Mouse (Mus musculus) embryonic facial prominence, embryonic 12.5 days (tissue): ENCODE data around the gene Zfp986. TPM values are rescaled to one million over a fixed set of nuclear protein-coding genes. Genes with fewer than 3 reads are reported as not detected.

ENCODE experiments used
- polyA plus RNA-seq: library from polyadenylated mRNA; unstranded; fragments of >200 nt; fragmentation: Nextera tagmentation; extraction: Ambion mirVana; gene quantifications from 2 replicates; pipeline ENCODE4 v1.2.1, GENCODE M21; 2016

Gene Zfp986
- polyA plus RNA-seq, 1 experiment from 2014 or later, result not detected

Other genes starting within 250 kb of the Zfp986 start
- not detected in 2 replicates for gene Zfp980, start 198.1 kb upstream of the Zfp986 start, polyA plus RNA-seq
- 0.10 and 0.11 TPM in 2 replicates for gene Zfp987, start 228.5 kb downstream of the Zfp986 start, polyA plus RNA-seq